Mouse (Mus musculus): ENCODE data around the gene Lrrc46. TPM values are rescaled to one million over a fixed set of nuclear protein-coding genes. Genes with fewer than 3 reads are reported as not detected.

The Lrrc46 gene
- polyA plus RNA-seq, 1 experiment from 2014 or later = 4.8 TPM

- Histone ChIP-seq H3K4me2 (replicated peaks) (no peak overlapping the region), H3K4me3 (no peak overlapping the region), H3K27me3 (no peaks in the 10 kb centered on the region), H3K4me1 (no peaks in the 10 kb centered on the region), H3K27ac (no peak overlapping the region), H3K9ac (no peak overlapping the region), H3K9me3 (replicated peaks) (no peaks in the 10 kb centered on the region), H3K36me3 (peaks cover 33% of the 10 kb centered on the region)
- ATAC-seq (ENCODE audit: low FRiP score) = no peak
- WGBS = 75% methylated on average over 1 of the region's 1 CpGs
Observed at GRCm38 (mm10) chr11:97069333-97069732, 28.1 kb upstream of the Lrrc46 start.

DNA sequence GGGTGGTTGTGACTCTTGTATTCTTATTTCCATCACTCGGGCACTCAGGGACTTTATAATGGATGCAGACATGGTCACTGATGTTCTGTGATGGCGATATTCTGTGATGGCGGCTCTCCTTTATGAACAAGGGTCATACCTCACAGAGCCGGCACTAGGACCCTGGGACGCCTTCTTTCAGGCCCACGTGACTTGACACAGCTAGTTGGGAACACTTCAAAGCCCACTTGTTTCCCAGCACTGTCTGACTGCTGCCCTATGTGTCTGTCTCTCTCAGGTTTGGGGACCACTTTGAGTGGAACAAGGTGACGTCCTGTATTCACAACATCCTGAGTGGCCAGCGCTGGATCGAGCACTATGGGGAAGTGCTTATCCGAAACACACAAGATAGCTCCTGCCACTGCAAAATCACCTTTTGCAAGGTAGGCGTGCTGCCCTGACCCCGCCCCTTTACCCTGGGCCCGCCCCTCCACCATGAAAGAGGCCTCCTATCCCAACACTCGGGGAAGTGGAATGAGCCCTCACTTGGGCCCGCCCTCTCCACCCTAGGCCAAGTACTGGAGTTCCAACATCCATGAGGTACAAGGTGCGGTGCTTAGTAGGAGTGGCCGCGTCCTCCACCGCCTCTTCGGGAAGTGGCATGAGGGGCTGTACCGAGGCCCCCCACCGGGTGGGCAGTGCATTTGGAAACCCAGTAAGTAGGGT, 25.6 kb upstream of the Lrrc46 start:
- no peak for ATAC-seq (ENCODE audit: low FRiP score)
- Histone ChIP-seq H3K27me3 (no peaks in the 10 kb centered on the region), H3K4me3 (no peak overlapping the region), H3K27ac (no peak overlapping the region), H3K4me1 (peaks cover 6% of the 10 kb centered on the region), H3K4me2 (replicated peaks) (no peak overlapping the region), H3K9me3 (replicated peaks) (no peaks in the 10 kb centered on the region), H3K9ac (no peak overlapping the region), H3K36me3 (peaks cover 38% of the 10 kb centered on the region)
- WGBS = 47% methylated on average over 22 of the region's 22 CpGs

DNA sequence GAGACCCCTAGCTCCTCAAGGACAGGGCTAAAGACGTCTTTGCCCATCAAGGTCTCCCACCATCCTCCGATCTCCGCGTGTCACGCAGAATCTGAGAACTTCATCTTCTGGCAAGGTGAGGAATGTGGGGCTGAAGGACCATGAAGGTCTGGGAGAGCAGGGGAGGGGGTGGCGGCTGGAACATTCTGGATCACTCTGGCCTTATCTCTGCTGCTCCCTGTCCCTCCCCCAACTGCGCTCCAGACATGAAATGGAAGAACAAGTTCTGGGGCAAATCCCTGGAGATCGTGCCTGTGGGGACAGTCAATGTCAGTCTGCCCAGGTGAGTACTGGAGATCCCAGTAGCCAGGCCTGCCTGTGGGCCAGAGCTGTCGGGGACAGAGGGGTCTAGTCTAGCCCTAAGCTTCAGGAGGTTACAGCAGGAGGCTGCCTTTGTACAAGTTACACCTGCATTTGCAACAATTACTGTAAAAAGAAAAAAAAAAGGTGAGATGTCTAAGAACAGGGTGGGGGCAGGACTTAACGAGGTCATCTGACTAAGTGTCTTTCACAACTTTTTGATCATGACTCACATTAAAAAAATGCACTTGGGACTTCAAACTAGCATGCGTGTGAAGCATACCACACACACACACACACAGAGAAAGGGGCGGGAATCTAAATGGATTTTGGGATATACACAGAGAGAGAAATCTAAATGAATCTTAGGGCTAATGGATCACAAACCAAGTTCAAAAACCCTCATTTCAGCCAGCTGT, 24.5 kb upstream of the Lrrc46 start:
- no peaks in the 10 kb centered on the region for H3K27me3 ChIP-seq
- H3K36me3 ChIP-seq = peaks cover 47% of the 10 kb centered on the region
- H3K4me3 ChIP-seq = no peak overlapping the region
- H3K4me2 ChIP-seq (replicated peaks) = no peak overlapping the region
- no peak overlapping the region for H3K27ac ChIP-seq
- WGBS = 90% methylated on average over 12 of the region's 12 CpGs
- H3K4me1 ChIP-seq = peaks cover 6% of the 10 kb centered on the region
- no peaks in the 10 kb centered on the region for H3K9me3 ChIP-seq (replicated peaks)
- no peak for ATAC-seq (ENCODE audit: low FRiP score)
- no peak overlapping the region for H3K9ac ChIP-seq

- H3K27ac ChIP-seq = peak overlapping the region; percentile 64
- H3K27me3 ChIP-seq = no peaks in the 10 kb centered on the region
- peaks cover 61% of the 10 kb centered on the region for H3K36me3 ChIP-seq
- no peak overlapping the region for H3K4me2 ChIP-seq (replicated peaks)
- no peak for ATAC-seq (ENCODE audit: low FRiP score)
- H3K4me3 ChIP-seq = no peak overlapping the region
- no peaks in the 10 kb centered on the region for H3K9me3 ChIP-seq (replicated peaks)
- H3K4me1 ChIP-seq = peaks cover 6% of the 10 kb centered on the region
- H3K9ac ChIP-seq = no peak overlapping the region
- 92% methylated on average over 3 of the region's 3 CpGs for WGBS
Observed at GRCm38 (mm10) chr11:97063921-97064295, 22.7 kb upstream of the Lrrc46 start.

DNA sequence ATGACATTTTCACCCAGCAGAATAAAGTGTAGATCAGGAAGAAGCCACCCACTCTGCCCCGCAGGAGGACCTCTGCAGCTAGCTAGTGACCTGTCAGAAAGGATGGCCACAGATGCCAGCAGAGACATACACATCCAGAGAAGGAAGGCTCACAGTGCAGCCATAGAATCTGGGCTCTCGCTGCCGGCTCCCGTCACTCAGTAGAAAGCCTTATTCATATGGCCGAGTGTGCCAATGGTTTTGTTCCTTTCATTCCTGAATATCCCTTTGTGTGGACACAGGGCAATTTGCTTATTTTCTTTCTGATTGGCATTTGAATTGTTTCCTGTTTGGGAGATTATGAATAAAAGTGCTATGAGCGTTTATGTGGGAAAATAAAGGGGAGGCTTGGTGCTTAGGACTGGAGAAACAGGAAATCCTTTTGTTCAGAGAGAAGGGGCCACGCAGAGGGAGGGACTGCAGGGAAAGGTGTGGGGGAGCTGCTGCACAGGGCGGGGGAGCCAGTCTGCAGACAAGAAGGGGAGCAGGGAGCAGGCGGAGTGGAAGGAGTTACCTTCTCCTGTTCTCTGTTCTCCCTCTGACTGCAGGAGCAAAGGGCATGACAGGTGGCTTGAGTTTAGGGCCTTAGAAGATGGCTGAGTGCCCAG, 22.2 kb upstream of the Lrrc46 start:
- WGBS = 37% methylated on average over 9 of the region's 9 CpGs
- Histone ChIP-seq H3K36me3 (peaks cover 62% of the 10 kb centered on the region), H3K27ac (peak overlapping the region; percentile 64), H3K4me3 (no peak overlapping the region), H3K9me3 (replicated peaks) (no peaks in the 10 kb centered on the region), H3K4me2 (replicated peaks) (no peak overlapping the region), H3K9ac (no peak overlapping the region), H3K27me3 (no peaks in the 10 kb centered on the region), H3K4me1 (peaks cover 6% of the 10 kb centered on the region)
- ATAC-seq (ENCODE audit: low FRiP score) = no peak; the same call in 1 of the 2 replicates

GRCm38 (mm10) chr11:97052219-97052646, 11.0 kb upstream of the Lrrc46 start:
- Histone ChIP-seq H3K27ac (no peak overlapping the region), H3K36me3 (peaks cover 57% of the 10 kb centered on the region), H3K4me3 (no peak overlapping the region), H3K27me3 (no peaks in the 10 kb centered on the region), H3K9me3 (replicated peaks) (no peaks in the 10 kb centered on the region), H3K9ac (0 out of 2 replicates have a peak overlapping the region, but pooled peaks have one; percentile 82), H3K4me1 (peaks cover 23% of the 10 kb centered on the region), H3K4me2 (replicated peaks) (peak overlapping the region; percentile 96)
- 30% methylated on average over 11 of the region's 11 CpGs for WGBS
- no peak for ATAC-seq (ENCODE audit: low FRiP score)

GRCm38 (mm10) chr11:97050944-97051586, 9.9 kb upstream of the Lrrc46 start:
- no peaks in the 10 kb centered on the region for H3K9me3 ChIP-seq (replicated peaks)
- peak overlapping the region; percentile 82 for H3K9ac ChIP-seq
- no peaks in the 10 kb centered on the region for H3K27me3 ChIP-seq
- peak; percentile 62 for ATAC-seq (ENCODE audit: low FRiP score)
- H3K4me3 ChIP-seq = peak overlapping the region; percentile 65
- H3K4me1 ChIP-seq = peaks cover 23% of the 10 kb centered on the region
- WGBS = 26% methylated on average over 13 of the region's 13 CpGs
- H3K4me2 ChIP-seq (replicated peaks) = peak overlapping the region; percentile 96
- peak overlapping the region; percentile 45 for H3K27ac ChIP-seq
- peaks cover 51% of the 10 kb centered on the region for H3K36me3 ChIP-seq

DNA sequence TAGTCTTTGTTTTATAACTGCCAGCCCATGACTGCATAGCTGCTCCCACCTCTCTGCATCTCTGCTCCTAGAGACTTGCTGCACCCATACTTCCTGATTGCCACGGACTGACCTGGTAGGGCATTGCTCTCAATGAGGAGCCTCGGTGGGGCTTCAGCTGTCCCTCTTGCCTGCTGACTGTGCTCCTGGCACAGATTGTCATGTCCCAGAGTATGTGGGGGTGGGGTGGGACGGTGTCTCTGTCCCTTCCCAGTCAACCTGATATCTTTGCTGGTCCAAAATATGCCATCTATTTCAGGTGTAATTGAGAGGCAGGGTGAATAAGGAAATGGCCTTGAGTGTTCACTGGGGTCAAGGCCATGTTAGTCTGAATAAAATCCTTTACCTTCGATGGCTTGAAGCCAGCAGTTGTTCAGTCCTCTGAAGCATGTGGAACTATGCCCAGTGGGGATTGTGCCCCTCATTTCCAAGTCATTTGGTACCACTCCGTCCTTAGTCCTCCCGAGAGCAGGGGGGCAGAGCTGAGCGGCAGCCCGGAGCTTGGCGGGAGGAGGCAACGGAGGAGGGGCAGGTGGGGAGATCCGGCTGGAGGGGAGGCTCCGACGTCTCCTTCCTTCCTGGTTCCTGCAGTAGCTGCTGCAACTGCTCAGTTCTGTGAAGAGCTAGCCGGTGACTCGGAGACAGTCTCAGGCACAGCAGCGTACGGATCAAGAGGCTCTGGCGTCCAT, 9.2 kb upstream of the Lrrc46 start, which contains the start of gene Osbpl7:
Gene Osbpl7, plus strand, starts transcription at position 413 of the 728 bp plus-strand sequence.
- Histone ChIP-seq H3K4me1 (peaks cover 23% of the 10 kb centered on the region), H3K27ac (peak within 1 kb of the TSS; percentile 45), H3K36me3 (peaks cover 47% of the 10 kb centered on the region), H3K4me3 (peak within 1 kb of the TSS; percentile 65), H3K27me3 (no peaks in the 10 kb centered on the region), H3K9me3 (replicated peaks) (no peaks in the 10 kb centered on the region), H3K4me2 (replicated peaks) (peak within 1 kb of the TSS; percentile 96), H3K9ac (peak within 1 kb of the TSS; percentile 82)
- ATAC-seq (ENCODE audit: low FRiP score) = peak; percentile 77
- 7% methylated on average over 18 of the region's 18 CpGs for WGBS

- no peak overlapping the region for H3K4me3 ChIP-seq
- 76% methylated on average over 6 of the region's 6 CpGs for WGBS
- ATAC-seq (ENCODE audit: low FRiP score) = no peak
- H3K36me3 ChIP-seq = peaks cover 47% of the 10 kb centered on the region
- no peaks in the 10 kb centered on the region for H3K9me3 ChIP-seq (replicated peaks)
- H3K27me3 ChIP-seq = no peaks in the 10 kb centered on the region
- H3K4me2 ChIP-seq (replicated peaks) = no peak overlapping the region
- no peak overlapping the region for H3K9ac ChIP-seq
- H3K4me1 ChIP-seq = peaks cover 23% of the 10 kb centered on the region
- no peak overlapping the region for H3K27ac ChIP-seq
Observed at GRCm38 (mm10) chr11:97049492-97050085, 8.4 kb upstream of the Lrrc46 start.

GRCm38 (mm10) chr11:97048090-97048650, 7.0 kb upstream of the Lrrc46 start:
- Histone ChIP-seq H3K36me3 (peaks cover 40% of the 10 kb centered on the region), H3K4me2 (replicated peaks) (no peak overlapping the region), H3K27me3 (no peaks in the 10 kb centered on the region), H3K4me3 (no peak overlapping the region), H3K27ac (no peak overlapping the region), H3K9ac (no peak overlapping the region), H3K9me3 (replicated peaks) (no peaks in the 10 kb centered on the region), H3K4me1 (peaks cover 23% of the 10 kb centered on the region)
- WGBS = 81% methylated on average over 8 of the region's 8 CpGs
- no peak for ATAC-seq (ENCODE audit: low FRiP score)

GRCm38 (mm10) chr11:97045861-97046260, 4.7 kb upstream of the Lrrc46 start:
- WGBS = 81% methylated on average over 7 of the region's 7 CpGs
- ATAC-seq (ENCODE audit: low FRiP score) = no peak
- no peaks in the 10 kb centered on the region for H3K9me3 ChIP-seq (replicated peaks)
- no peak overlapping the region for H3K9ac ChIP-seq
- peaks cover 34% of the 10 kb centered on the region for H3K36me3 ChIP-seq
- H3K4me2 ChIP-seq (replicated peaks) = no peak overlapping the region
- H3K4me3 ChIP-seq = no peak overlapping the region
- peaks cover 18% of the 10 kb centered on the region for H3K4me1 ChIP-seq
- H3K27ac ChIP-seq = no peak overlapping the region
- H3K27me3 ChIP-seq = no peaks in the 10 kb centered on the region
